ENCODE assay signal across 19 mouse cellular contexts in the genomic region with DNA sequence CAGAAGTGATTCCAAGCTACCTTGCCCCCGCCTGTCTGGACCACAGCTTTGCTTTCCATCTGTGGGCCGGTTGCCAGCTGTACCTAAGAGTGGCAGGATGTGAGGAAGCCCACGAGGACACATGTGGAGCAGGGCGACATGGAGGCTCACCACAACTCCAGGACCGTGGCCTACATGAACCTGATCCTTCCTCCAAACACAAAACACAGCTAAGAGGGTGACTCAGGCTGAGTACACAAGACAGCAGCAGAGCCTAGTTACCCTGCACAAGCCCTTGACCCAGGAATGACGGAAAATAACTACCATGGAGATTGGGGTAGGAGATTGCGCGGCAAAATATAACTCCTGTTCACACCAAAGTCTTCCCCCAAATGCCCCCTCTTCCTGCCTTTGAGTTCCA. TPM values are rescaled to one million over a fixed set of nuclear protein-coding genes. Genes with fewer than 3 reads are reported as not detected.
A peak's percentile ranks its signal among the peaks of the same experiment; 100 is the strongest.
DNase-seq lines count a peak whose midpoint lies in the region; ATAC-seq and TF ChIP-seq lines count a peak whose summit lies in the region.
"Had no signal": no experiment of that assay in that cellular context is flagged by ENCODE, and none has a peak within 500 bp of the region (broad histone marks: within the 10 kb centered on the region; RNA-seq: fewer than 3 reads in every experiment).

No protein-coding gene starts in this region.

- no peaks in the 10 kb centered on the region for H3K9me3 ChIP-seq in embryonic facial prominence, embryonic 11.5 days (replicated peaks; ENCODE audit: control insufficient read depth, low read length)
- no peaks in the 10 kb centered on the region for H3K9me3 ChIP-seq in embryonic facial prominence, embryonic 10.5 days
- no peaks in the 10 kb centered on the region for H3K9me3 ChIP-seq in heart, embryonic 15.5 days (replicated peaks)
- no peaks in the 10 kb centered on the region for H3K9me3 ChIP-seq in megakaryocyte, embryonic 14.5 days
- H3K9me3 ChIP-seq in liver, postnatal 0 days (ENCODE audit: low read length) = no peaks in the 10 kb centered on the region
- H3K9me3 ChIP-seq: hindbrain, embryonic 10.5 days; limb, embryonic 13.5 days; stomach, embryonic 15.5 days had no signal

- H3K27me3 ChIP-seq in embryonic facial prominence, embryonic 11.5 days (ENCODE audit: control insufficient read depth, insufficient read depth, low read length) = no peaks in the 10 kb centered on the region
- no peaks in the 10 kb centered on the region for H3K27me3 ChIP-seq in embryonic facial prominence, embryonic 10.5 days (replicated peaks; ENCODE audit: low read depth, poor library complexity, severe bottlenecking)
- no peaks in the 10 kb centered on the region for H3K27me3 ChIP-seq in heart, embryonic 15.5 days
- no peaks in the 10 kb centered on the region for H3K27me3 ChIP-seq in megakaryocyte, embryonic 14.5 days (replicated peaks)
- no peaks in the 10 kb centered on the region for H3K27me3 ChIP-seq in liver, postnatal 0 days (ENCODE audit: insufficient read depth, low read length)
- H3K27me3 ChIP-seq: CH12.LX; limb, embryonic 13.5 days; stomach, embryonic 15.5 days had no signal

- 0 out of 2 replicates have a peak, but pooled peaks have one; percentile 56 for ATAC-seq in embryonic facial prominence, embryonic 11.5 days (replicated peaks; ENCODE audit: insufficient number of reproducible peaks, low FRiP score, low TSS enrichment, low read depth)
- no peak for ATAC-seq in heart, embryonic 15.5 days (replicated peaks; ENCODE audit: insufficient number of reproducible peaks, insufficient read depth, low FRiP score, low read depth)
- ATAC-seq in megakaryocyte, adult 5-6 weeks (ENCODE audit: poor library complexity, severe bottlenecking) = no peak
- ATAC-seq in liver, postnatal 0 days = no peak
- ATAC-seq: forebrain, postnatal 0 days; hindbrain, postnatal 0 days; intestine, postnatal 0 days had no signal

- no peaks in the 10 kb centered on the region for H3K4me1 ChIP-seq in embryonic facial prominence, embryonic 11.5 days (ENCODE audit: control insufficient read depth, insufficient read depth, low read length)
- H3K4me1 ChIP-seq in embryonic facial prominence, embryonic 10.5 days = peaks cover 8% of the 10 kb centered on the region; the same call in 1 of the 2 replicates
- peaks cover 53% of the 10 kb centered on the region for H3K4me1 ChIP-seq in heart, embryonic 15.5 days (replicated peaks)
- peaks cover 92% of the 10 kb centered on the region for H3K4me1 ChIP-seq in megakaryocyte, embryonic 14.5 days
- peaks cover 43% of the 10 kb centered on the region for H3K4me1 ChIP-seq in liver, postnatal 0 days (ENCODE audit: insufficient read depth)
- H3K4me1 ChIP-seq: stomach, embryonic 15.5 days had no signal

- TF ChIP-seq CTCF in liver, postnatal 0 days (IDR thresholded peaks at IDR 0.05; ENCODE audit: low read depth) = no peak

- no peak for DNase-seq in embryonic facial prominence, embryonic 11.5 days (ENCODE audit: low spot score)
- DNase-seq in embryonic facial prominence, embryonic 10.5 days (ENCODE audit: low spot score) = no peak
- DNase-seq in heart, adult 18-20 months = no peak
- no peak for DNase-seq in liver, postnatal 0 days
- no peak for DNase-seq in kidney, postnatal 4 days
- DNase-seq: cerebellum, adult 2 months; cerebellum, postnatal 36 days; forebrain, postnatal 0 days; retina, postnatal 1 day; thymus, adult 2 months had no signal

- no peak overlapping the region for H3K9ac ChIP-seq in embryonic facial prominence, embryonic 11.5 days (replicated peaks; ENCODE audit: low read length)
- H3K9ac ChIP-seq in heart, embryonic 15.5 days = no peak overlapping the region
- peak overlapping the region; percentile 58 for H3K9ac ChIP-seq in liver, postnatal 0 days (replicated peaks)
- H3K9ac ChIP-seq: forebrain, postnatal 0 days; limb, embryonic 13.5 days; stomach, embryonic 15.5 days had no signal

- no peak overlapping the region for H3K4me3 ChIP-seq in embryonic facial prominence, embryonic 11.5 days (ENCODE audit: low read depth, low read length)
- no peak overlapping the region for H3K4me3 ChIP-seq in embryonic facial prominence, embryonic 10.5 days
- H3K4me3 ChIP-seq in heart, embryonic 15.5 days = no peak overlapping the region
- peak overlapping the region; percentile 30 for H3K4me3 ChIP-seq in megakaryocyte, embryonic 14.5 days (replicated peaks)
- peak overlapping the region; percentile 29 for H3K4me3 ChIP-seq in liver, postnatal 0 days (ENCODE audit: low read depth, low read length)
- H3K4me3 ChIP-seq: hindbrain, embryonic 10.5 days; limb, embryonic 13.5 days; stomach, embryonic 15.5 days had no signal

- H3K27ac ChIP-seq in embryonic facial prominence, embryonic 11.5 days (replicated peaks; ENCODE audit: low read depth, low read length) = no peak overlapping the region
- no peak overlapping the region for H3K27ac ChIP-seq in embryonic facial prominence, embryonic 10.5 days (replicated peaks)
- H3K27ac ChIP-seq in heart, embryonic 15.5 days = peak overlapping the region; percentile 86
- H3K27ac ChIP-seq in liver, postnatal 0 days (ENCODE audit: low read depth) = peak overlapping the region; percentile 76
- H3K27ac ChIP-seq: hindbrain, embryonic 10.5 days; hindbrain, postnatal 0 days; limb, embryonic 13.5 days; stomach, embryonic 15.5 days had no signal

- no peak overlapping the region for H3K4me2 ChIP-seq in embryonic facial prominence, embryonic 11.5 days (ENCODE audit: low read depth, low read length)
- H3K4me2 ChIP-seq in heart, embryonic 15.5 days = no peak overlapping the region
- H3K4me2 ChIP-seq in liver, postnatal 0 days (ENCODE audit: low read depth, low read length) = peak overlapping the region; percentile 66
- H3K4me2 ChIP-seq: limb, embryonic 13.5 days; stomach, embryonic 15.5 days had no signal

- TF ChIP-seq EP300 in liver, postnatal 0 days (IDR thresholded peaks at IDR 0.05; ENCODE audit: low read depth) = no peak

- H3K36me3 ChIP-seq in embryonic facial prominence, embryonic 11.5 days (replicated peaks; ENCODE audit: control insufficient read depth, insufficient read depth, low read depth, low read length) = no peaks in the 10 kb centered on the region
- H3K36me3 ChIP-seq in embryonic facial prominence, embryonic 10.5 days (replicated peaks) = peaks cover 18% of the 10 kb centered on the region
- H3K36me3 ChIP-seq in heart, embryonic 15.5 days = no peaks in the 10 kb centered on the region
- peaks cover 44% of the 10 kb centered on the region for H3K36me3 ChIP-seq in megakaryocyte, embryonic 14.5 days (replicated peaks; ENCODE audit: low read length)
- no peaks in the 10 kb centered on the region for H3K36me3 ChIP-seq in liver, postnatal 0 days (replicated peaks; ENCODE audit: insufficient read depth, low read length)
- H3K36me3 ChIP-seq: stomach, embryonic 15.5 days had no signal

- WGBS in embryonic facial prominence, embryonic 11.5 days = 88% methylated on average over 8 of the region's 8 CpGs
- 91% methylated on average over 8 of the region's 8 CpGs for WGBS in embryonic facial prominence, embryonic 10.5 days
- 76% methylated on average over 8 of the region's 8 CpGs for WGBS in heart, embryonic 15.5 days
- 67% methylated on average over 8 of the region's 8 CpGs for WGBS in liver, postnatal 0 days (ENCODE audit: insufficient replicate concordance)

RNA-seq across cellular contexts. Expression of gene Emilin2, which starts 44.4 kb away (rescaled TPM):
- polyA plus RNA-seq in embryonic facial prominence, embryonic 11.5 days (2014; fragmentation: Nextera tagmentation; extraction: Ambion mirVana) = 16.9 and 19.9 TPM in 2 replicates
- polyA plus RNA-seq in embryonic facial prominence, embryonic 10.5 days (2016; fragmentation: Nextera tagmentation; extraction: Ambion mirVana) = 22.2 and 23.8 TPM in 2 replicates
- 35.4 and 39.8 TPM in 2 replicates for polyA plus RNA-seq in heart, embryonic 15.5 days (2015; fragmentation: Nextera tagmentation; extraction: Ambion mirVana)
- 10 to 100 TPM; 37.9 to 40.1 TPM for total RNA-seq in heart, adult 18-20 months (2021)
- polyA plus RNA-seq in megakaryocyte, embryonic 14.5 days (2012; ENCODE audit: insufficient read depth, low replicate concordance) = 133 and 271 TPM in 2 replicates
- 152 and 159 TPM in 2 replicates for total RNA-seq in megakaryocyte, adult 5-6 weeks (2015)
- 244 and 250 TPM in 2 replicates for total RNA-seq in megakaryocyte, adult 5-6 weeks (2017)
- 10.0 and 12.0 TPM in 2 replicates for polyA plus RNA-seq in liver, postnatal 0 days (2015; fragmentation: Nextera tagmentation; extraction: Ambion mirVana)

Comparison
In these comparisons a context has a peak if more than half of its experiments do, and no peak if none do; other contexts are left out.
1. H3K27ac ChIP-seq: peak in heart, embryonic 15.5 days (single experiment) and liver, postnatal 0 days (single experiment); none in embryonic facial prominence, embryonic 11.5 days (single experiment) and embryonic facial prominence, embryonic 10.5 days (single experiment).
2. H3K4me3 ChIP-seq: peak in megakaryocyte, embryonic 14.5 days (single experiment) and liver, postnatal 0 days (single experiment); none in embryonic facial prominence, embryonic 11.5 days (single experiment), embryonic facial prominence, embryonic 10.5 days (single experiment) and heart, embryonic 15.5 days (single experiment).